Comparison of ENCODE assay signal across 14 mouse cellular contexts in genomic region chr5:97348760-97349159, GRCm38 (mm10). TPM values are rescaled to one million over a fixed set of nuclear protein-coding genes. Genes with fewer than 3 reads are reported as not detected.
DNase-seq lines count a peak whose midpoint lies in the region; ATAC-seq and TF ChIP-seq lines count a peak whose summit lies in the region.
"Had no signal": no experiment of that assay in that cellular context is flagged by ENCODE, and none has a peak within 500 bp of the region (broad histone marks: within the 10 kb centered on the region; RNA-seq: fewer than 3 reads in every experiment).

No protein-coding gene starts in this region.

- no peak overlapping the region for H3K27ac ChIP-seq in heart, embryonic 16.5 days (ENCODE audit: low read length)
- H3K27ac ChIP-seq in heart, embryonic 12.5 days (ENCODE audit: poor library complexity, severe bottlenecking) = no peak overlapping the region
- no peak overlapping the region for H3K27ac ChIP-seq in limb, embryonic 13.5 days
- H3K27ac ChIP-seq in limb, embryonic 10.5 days = no peak overlapping the region
- H3K27ac ChIP-seq: gastrocnemius, adult 2 months; macrophage had no signal

- H3K4me1 ChIP-seq in heart, embryonic 16.5 days (ENCODE audit: control insufficient read depth, insufficient read depth, low read length) = peaks cover 7% of the 10 kb centered on the region
- H3K4me1 ChIP-seq in heart, embryonic 12.5 days (replicated peaks) = peaks cover 11% of the 10 kb centered on the region
- no peaks in the 10 kb centered on the region for H3K4me1 ChIP-seq in limb, embryonic 13.5 days
- H3K4me1 ChIP-seq in limb, embryonic 10.5 days = peaks cover 7% of the 10 kb centered on the region; the same call in 1 of the 2 replicates

- no peaks in the 10 kb centered on the region for H3K27me3 ChIP-seq in heart, embryonic 16.5 days (ENCODE audit: control insufficient read depth, insufficient read depth, low read length)
- 0 out of 2 replicates have a peak, but pooled peaks cover 3% of the 10 kb centered on the region for H3K27me3 ChIP-seq in heart, embryonic 12.5 days (replicated peaks)
- H3K27me3 ChIP-seq in limb, embryonic 13.5 days = no peaks in the 10 kb centered on the region
- H3K27me3 ChIP-seq in limb, embryonic 10.5 days (ENCODE audit: low read depth, poor library complexity, severe bottlenecking) = no peaks in the 10 kb centered on the region
- H3K27me3 ChIP-seq in myocyte (ENCODE audit: control insufficient read depth, insufficient read depth, insufficient read length) = no peaks in the 10 kb centered on the region
- H3K27me3 ChIP-seq: CH12.LX had no signal

- no peaks in the 10 kb centered on the region for H3K79me2 ChIP-seq in myocyte (ENCODE audit: control insufficient read depth, insufficient read depth)

- H3K36me3 ChIP-seq in heart, embryonic 16.5 days (ENCODE audit: control insufficient read depth, insufficient read depth) = no peaks in the 10 kb centered on the region
- H3K36me3 ChIP-seq in heart, embryonic 12.5 days = no peaks in the 10 kb centered on the region
- H3K36me3 ChIP-seq in limb, embryonic 13.5 days = no peaks in the 10 kb centered on the region
- H3K36me3 ChIP-seq in limb, embryonic 10.5 days = no peaks in the 10 kb centered on the region
- H3K36me3 ChIP-seq in myocyte (ENCODE audit: control insufficient read depth, insufficient read depth) = no peaks in the 10 kb centered on the region

- no peak overlapping the region for H3ac ChIP-seq in myocyte (ENCODE audit: control insufficient read depth, insufficient read length)

- H3K9me3 ChIP-seq in heart, embryonic 16.5 days (replicated peaks; ENCODE audit: control insufficient read depth, low read length) = no peaks in the 10 kb centered on the region
- no peaks in the 10 kb centered on the region for H3K9me3 ChIP-seq in heart, embryonic 12.5 days (replicated peaks)
- H3K9me3 ChIP-seq in limb, embryonic 13.5 days = no peaks in the 10 kb centered on the region
- H3K9me3 ChIP-seq in limb, embryonic 10.5 days (replicated peaks) = no peaks in the 10 kb centered on the region

- no peak overlapping the region for H3K4me3 ChIP-seq in heart, embryonic 16.5 days (ENCODE audit: low read length)
- H3K4me3 ChIP-seq in heart, embryonic 12.5 days = no peak overlapping the region
- no peak overlapping the region for H3K4me3 ChIP-seq in limb, embryonic 13.5 days
- H3K4me3 ChIP-seq in limb, embryonic 10.5 days = no peak overlapping the region
- no peak overlapping the region for H3K4me3 ChIP-seq in myocyte
- H3K4me3 ChIP-seq: gastrocnemius, adult 2 months had no signal

- DNase-seq in limb, embryonic 10.5 days (ENCODE audit: low spot score) = no peak
- DNase-seq in forelimb bud, embryonic 11.5 days (ENCODE audit: low read depth, low spot score) = peak; percentile 11
- DNase-seq in adrenal gland, postnatal 25 days = no peak
- DNase-seq: cerebellum, postnatal 25 days; gastrocnemius, adult 2 months had no signal

- no peak overlapping the region for H3K9ac ChIP-seq in heart, embryonic 16.5 days (ENCODE audit: low read length)
- no peak overlapping the region for H3K9ac ChIP-seq in heart, embryonic 12.5 days
- no peak overlapping the region for H3K9ac ChIP-seq in limb, embryonic 13.5 days

- TF ChIP-seq POLR2A in myocyte (IDR thresholded peaks at IDR 0.05; ENCODE audit: insufficient read length, low read depth) = no peak

- WGBS in heart, embryonic 16.5 days = 34% methylated on average over 2 of the region's 2 CpGs
- WGBS in heart, embryonic 12.5 days = 28% methylated on average over 2 of the region's 2 CpGs
- 33% methylated on average over 2 of the region's 2 CpGs for WGBS in limb, embryonic 13.5 days
- 38% methylated on average over 2 of the region's 2 CpGs for WGBS in limb, embryonic 10.5 days

- ATAC-seq in heart, embryonic 16.5 days (replicated peaks; ENCODE audit: extremely low read depth, insufficient read depth, low FRiP score) = 0 out of 2 replicates have a peak, but pooled peaks have one; percentile 14
- no peak for ATAC-seq in heart, embryonic 12.5 days (ENCODE audit: insufficient number of reproducible peaks, low FRiP score)
- ATAC-seq in limb, embryonic 13.5 days (ENCODE audit: low FRiP score, low read depth) = peak; percentile 32; the same call in 1 of the 2 replicates
- ATAC-seq in cerebellum, adult (ENCODE audit: insufficient number of reproducible peaks, low FRiP score, low TSS enrichment) = no peak

- H3K4me2 ChIP-seq in heart, embryonic 16.5 days (ENCODE audit: low read depth, low read length) = no peak overlapping the region
- H3K4me2 ChIP-seq in heart, embryonic 12.5 days = no peak overlapping the region
- H3K4me2 ChIP-seq in limb, embryonic 13.5 days (replicated peaks) = no peak overlapping the region
- peak overlapping the region; percentile 33 for H3K4me2 ChIP-seq in myocyte (ENCODE audit: low read depth)

TF ChIP-seq in myocyte, 11 proteins besides CTCF, POLR2A, EP300 and RAD21:
- TF ChIP-seq E2F4 (IDR thresholded peaks at IDR 0.05; ENCODE audit: insufficient read depth) (no peak), CEBPB (IDR thresholded peaks at IDR 0.05; ENCODE audit: insufficient read depth, poor library complexity, severe bottlenecking) (0 out of 2 replicates have a peak, but pooled peaks have one; percentile 10)
TF ChIP-seq in myocyte: peak in this region for 1.

RNA-seq across cellular contexts. Expression of gene Naa11, which starts 43.4 kb away (rescaled TPM):
- 0.05 TPM in 1 of 2 replicates, not detected in the other for polyA plus RNA-seq in heart, embryonic 16.5 days (2015; fragmentation: Nextera tagmentation; extraction: Ambion mirVana)
- polyA plus RNA-seq in heart, embryonic 12.5 days (2016; fragmentation: Nextera tagmentation; extraction: Ambion mirVana) = 0.06 TPM in 1 of 2 replicates, not detected in the other
- not detected in 2 replicates for polyA plus RNA-seq in limb, embryonic 13.5 days (2015; fragmentation: Nextera tagmentation; extraction: Ambion mirVana)
- polyA plus RNA-seq in limb, embryonic 10.5 days (2016; fragmentation: Nextera tagmentation; extraction: Ambion mirVana) = not detected in 2 replicates
- 0.02 TPM for polyA plus RNA-seq in myocyte (2012; fragmentation: generic; extraction: Trizol)
- total RNA-seq in adrenal gland, postnatal 25 days (2021) = not detected in 2 replicates
- total RNA-seq: CH12.LX; gastrocnemius, adult 2 months; heart, postnatal 14 days; monocyte, adult 5-6 weeks had no signal
- polyA plus RNA-seq: macrophage had no signal

Comparison
In these comparisons a context has a peak if more than half of its experiments do, and no peak if none do; other contexts are left out.
1. ATAC-seq: peak in heart, embryonic 16.5 days (single experiment) and limb, embryonic 13.5 days (single experiment); none in heart, embryonic 12.5 days (single experiment) and cerebellum, adult (single experiment).